Comparison of ENCODE assay signal across 26 mouse cellular contexts in genomic region chr6:37536831-37537230, GRCm38 (mm10). TPM values are rescaled to one million over a fixed set of nuclear protein-coding genes. Genes with fewer than 3 reads are reported as not detected.
DNase-seq lines count a peak whose midpoint lies in the region; ATAC-seq and TF ChIP-seq lines count a peak whose summit lies in the region.
"Had no signal": no experiment of that assay in that cellular context is flagged by ENCODE, and none has a peak within 500 bp of the region (broad histone marks: within the 10 kb centered on the region; RNA-seq: fewer than 3 reads in every experiment).

No protein-coding gene starts in this region.

- H3K79me2 ChIP-seq in liver, adult 2 months (ENCODE audit: control insufficient read depth, insufficient read depth, low read length), result peaks cover 7% of the 10 kb centered on the region; the same call in 1 of the 2 replicates

- no peak overlapping the region for H3K4me2 ChIP-seq in liver, embryonic 11.5 days
- H3K4me2 ChIP-seq: embryonic facial prominence, embryonic 13.5 days; embryonic facial prominence, embryonic 15.5 days; forebrain, embryonic 12.5 days had no signal

- DNase-seq in cerebellum, postnatal 14 days, result peak; percentile 50 to 59
- DNase-seq in cerebellum, postnatal 36 days, result no peak
- no peak for DNase-seq in liver, adult 2 months (ENCODE audit: extremely low read depth, low read depth, low spot score)
- no peak for DNase-seq in liver, embryonic 11.5 days (ENCODE audit: low spot score)
- DNase-seq: adrenal gland, adult 2 months; adrenal gland, postnatal 10 days; adrenal gland, postnatal 25 days; cerebellum, adult 11 months; cerebellum, adult 18-20 months; cerebellum, adult 9-10 months; cerebellum, postnatal 25 days; embryo, embryonic 11 days had no signal

- WGBS in liver, adult 2 months, result 57% methylated on average over 3 of the region's 3 CpGs
- WGBS in liver, embryonic 11.5 days, result 76% methylated on average over 3 of the region's 3 CpGs

- H3K9me3 ChIP-seq in liver, embryonic 11.5 days (ENCODE audit: control insufficient read depth, low read length), result no peaks in the 10 kb centered on the region
- H3K9me3 ChIP-seq: embryonic facial prominence, embryonic 13.5 days; embryonic facial prominence, embryonic 15.5 days; forebrain, embryonic 10.5 days; forebrain, embryonic 12.5 days had no signal

- H3K36me3 ChIP-seq in liver, adult 2 months (ENCODE audit: control insufficient read depth, insufficient read depth, low read length), result peaks cover 10% of the 10 kb centered on the region
- H3K36me3 ChIP-seq in liver, embryonic 11.5 days (ENCODE audit: control insufficient read depth, insufficient read depth, low read length), result no peaks in the 10 kb centered on the region
- H3K36me3 ChIP-seq: embryonic facial prominence, embryonic 13.5 days; embryonic facial prominence, embryonic 15.5 days; forebrain, embryonic 10.5 days; forebrain, embryonic 12.5 days had no signal

- no peak for TF ChIP-seq CTCF in liver, adult 2 months (IDR thresholded peaks at IDR 0.05; ENCODE audit: low read depth, low read length)

- no peaks in the 10 kb centered on the region for H3K27me3 ChIP-seq in liver, adult 2 months (ENCODE audit: control insufficient read depth, insufficient read depth, low read length)
- no peaks in the 10 kb centered on the region for H3K27me3 ChIP-seq in liver, embryonic 11.5 days (replicated peaks; ENCODE audit: control insufficient read depth, insufficient read depth, low read length)
- H3K27me3 ChIP-seq: embryonic facial prominence, embryonic 13.5 days; embryonic facial prominence, embryonic 15.5 days; forebrain, embryonic 12.5 days had no signal

- H3K4me3 ChIP-seq in liver, adult 2 months (ENCODE audit: insufficient read depth, low read depth, low read length), result no peak overlapping the region
- no peak overlapping the region for H3K4me3 ChIP-seq in liver, embryonic 11.5 days (ENCODE audit: low read depth, low read length)
- H3K4me3 ChIP-seq: embryonic facial prominence, embryonic 13.5 days; embryonic facial prominence, embryonic 15.5 days; erythroblast, embryonic 14.5 days; forebrain, embryonic 10.5 days; forebrain, embryonic 12.5 days had no signal

- no peak overlapping the region for H3K9ac ChIP-seq in liver, adult 2 months (ENCODE audit: low read depth, low read length)
- no peak overlapping the region for H3K9ac ChIP-seq in liver, embryonic 11.5 days (ENCODE audit: low read depth, low read length)
- H3K9ac ChIP-seq: embryonic facial prominence, embryonic 13.5 days; embryonic facial prominence, embryonic 15.5 days; forebrain, embryonic 12.5 days had no signal

- H3K27ac ChIP-seq in liver, adult 2 months (replicated peaks; ENCODE audit: insufficient read depth, low read depth, low read length), result peak overlapping the region; percentile 5
- H3K27ac ChIP-seq in liver, embryonic 11.5 days (ENCODE audit: low read depth, low read length), result no peak overlapping the region
- H3K27ac ChIP-seq: embryonic facial prominence, embryonic 13.5 days; embryonic facial prominence, embryonic 15.5 days; forebrain, embryonic 10.5 days; forebrain, embryonic 12.5 days had no signal

- ATAC-seq in liver, embryonic 11.5 days (replicated peaks; ENCODE audit: low FRiP score), result no peak
- ATAC-seq: forebrain, embryonic 14.5 days; forebrain, embryonic 16.5 days had no signal

- TF ChIP-seq POLR2A in liver, adult 2 months (IDR thresholded peaks at IDR 0.05; ENCODE audit: extremely low read depth, insufficient read depth, low read length), result no peak

- H3K4me1 ChIP-seq in liver, adult 2 months (ENCODE audit: control insufficient read depth, insufficient read depth, low read length), result peaks cover 46% of the 10 kb centered on the region
- H3K4me1 ChIP-seq in liver, embryonic 11.5 days (replicated peaks; ENCODE audit: control insufficient read depth, insufficient read depth, low read length), result no peaks in the 10 kb centered on the region
- H3K4me1 ChIP-seq: embryonic facial prominence, embryonic 13.5 days; embryonic facial prominence, embryonic 15.5 days; forebrain, embryonic 12.5 days had no signal

RNA-seq across cellular contexts. Expression of gene Akr1d1, which starts 6.9 kb away (rescaled TPM):
- total RNA-seq in liver, adult 2 months (2014; rRNA removed), result 234 and 301 TPM in 2 replicates
- 73.2 and 89.2 TPM in 2 replicates for polyA plus RNA-seq in liver, adult 2 months (2012; rRNA removed)
- 0.15 and 0.26 TPM in 2 replicates for polyA plus RNA-seq in liver, embryonic 11.5 days (2014; fragmentation: Nextera tagmentation; extraction: Ambion mirVana)
- total RNA-seq: common myeloid progenitor, adult 5-6 weeks; ES-E14; MEL had no signal
- polyA plus RNA-seq: brain, embryonic 14.5 days; C2C12; embryonic facial prominence, embryonic 11.5 days; embryonic facial prominence, embryonic 13.5 days; erythroblast, embryonic 14.5 days; forebrain, embryonic 10.5 days; forebrain, embryonic 12.5 days; forebrain, embryonic 14.5 days; forebrain, embryonic 16.5 days; frontal cortex, adult 2 months had no signal

Comparison
In these comparisons a context has a peak if more than half of its experiments do, and no peak if none do; other contexts are left out.
1. DNase-seq: peak in cerebellum, postnatal 14 days (2 of 2); none in cerebellum, postnatal 36 days (0 of 2), liver, adult 2 months (single experiment) and liver, embryonic 11.5 days (single experiment).
2. RNA of gene Akr1d1, which starts 6.9 kb away (polyA plus RNA-seq): 73.2 to 89.2 TPM in liver, adult 2 months; 0.15 to 0.26 TPM in liver, embryonic 11.5 days; every median in the first group is over 10 times any median in the second.